Mouse (Mus musculus): ENCODE results near the gene Lias. TPM values are rescaled to one million over a fixed set of nuclear protein-coding genes. Genes with fewer than 3 reads are reported as not detected.
A peak's percentile ranks its signal among the peaks of the same experiment; 100 is the strongest.

The Lias gene
- polyA plus RNA-seq, 1 experiment from 2014 or later = 54.4 TPM

- H3K4me1 ChIP-seq (replicated peaks) = peaks cover 44% of the 10 kb centered on the region
- peak overlapping the region; percentile 73 for H3K27ac ChIP-seq
- peaks cover 7% of the 10 kb centered on the region; the same call in 1 of the 2 replicates for H3K36me3 ChIP-seq
- H3K9me3 ChIP-seq (replicated peaks) = no peaks in the 10 kb centered on the region
- no peak overlapping the region for H3K9ac ChIP-seq
- WGBS = 48% methylated on average over 7 of the region's 7 CpGs
- ATAC-seq (replicated peaks; ENCODE audit: insufficient number of reproducible peaks, insufficient read depth, low FRiP score, low read depth) = peak; percentile 28; the same call in 1 of the 2 replicates
- no peak overlapping the region for H3K4me3 ChIP-seq
- H3K27me3 ChIP-seq = no peaks in the 10 kb centered on the region
- H3K4me2 ChIP-seq = no peak overlapping the region
Measured at GRCm38 (mm10) chr5:65457086-65457827, 66.0 kb downstream of the Lias start.

- Histone ChIP-seq H3K4me1 (replicated peaks) (peaks cover 44% of the 10 kb centered on the region), H3K36me3 (peaks cover 3% of the 10 kb centered on the region; the same call in 1 of the 2 replicates), H3K4me3 (no peak overlapping the region), H3K27ac (peak overlapping the region; percentile 73), H3K27me3 (no peaks in the 10 kb centered on the region), H3K9me3 (replicated peaks) (no peaks in the 10 kb centered on the region), H3K4me2 (no peak overlapping the region), H3K9ac (no peak overlapping the region)
- 34% methylated on average over 5 of the region's 5 CpGs for WGBS
- no peak; the same call in 1 of the 2 replicates for ATAC-seq (replicated peaks; ENCODE audit: insufficient number of reproducible peaks, insufficient read depth, low FRiP score, low read depth)
Measured at GRCm38 (mm10) chr5:65457846-65458245, 66.5 kb downstream of the Lias start.

- Histone ChIP-seq H3K4me1 (replicated peaks) (peaks cover 44% of the 10 kb centered on the region), H3K27me3 (no peaks in the 10 kb centered on the region), H3K9ac (no peak overlapping the region), H3K36me3 (peaks cover 4% of the 10 kb centered on the region; the same call in 1 of the 2 replicates), H3K27ac (peak overlapping the region; percentile 86), H3K4me3 (no peak overlapping the region), H3K9me3 (replicated peaks) (no peaks in the 10 kb centered on the region), H3K4me2 (peak overlapping the region; percentile 21; the same call in 1 of the 2 replicates)
- 51% methylated on average over 3 of the region's 3 CpGs for WGBS
- peak; percentile 71 for ATAC-seq (replicated peaks; ENCODE audit: insufficient number of reproducible peaks, insufficient read depth, low FRiP score, low read depth)
Measured at GRCm38 (mm10) chr5:65459454-65459853, 68.2 kb downstream of the Lias start.

Other genes with a start within 250 kb of the Lias start
- gene Wdr19, start 191.8 kb upstream of the Lias start, polyA plus RNA-seq (2015; fragmentation: Nextera tagmentation; extraction: Ambion mirVana) = 5.0 and 5.8 TPM in 2 replicates
- 51.4 and 58.2 TPM in 2 replicates for gene Rfc1, start 55.8 kb upstream of the Lias start, polyA plus RNA-seq (2015; fragmentation: Nextera tagmentation; extraction: Ambion mirVana)
- gene Klb, start 43.2 kb upstream of the Lias start, polyA plus RNA-seq (2015; fragmentation: Nextera tagmentation; extraction: Ambion mirVana) = 0.06 TPM in 1 of 2 replicates, not detected in the other
- 539 and 574 TPM in 2 replicates for gene Rpl9, start 53 bp upstream of the Lias start, polyA plus RNA-seq (2015; fragmentation: Nextera tagmentation; extraction: Ambion mirVana)
- 60.2 and 70.3 TPM in 2 replicates for gene Ugdh, start 44.5 kb downstream of the Lias start, polyA plus RNA-seq (2015; fragmentation: Nextera tagmentation; extraction: Ambion mirVana)
- gene Gm43552, start 101.3 kb downstream of the Lias start, polyA plus RNA-seq (2015; fragmentation: Nextera tagmentation; extraction: Ambion mirVana) = 0.92 and 1.1 TPM in 2 replicates
- 112 and 113 TPM in 2 replicates for gene Smim14, start 145.7 kb downstream of the Lias start, polyA plus RNA-seq (2015; fragmentation: Nextera tagmentation; extraction: Ambion mirVana)
- 121 and 129 TPM in 2 replicates for gene Ube2k, start 145.7 kb downstream of the Lias start, polyA plus RNA-seq (2015; fragmentation: Nextera tagmentation; extraction: Ambion mirVana)

All from heart, embryonic 15.5 days (tissue).